Mouse (Mus musculus) MN1 (cell line): ENCODE measurements around the gene Pcsk6.

Experiments used
- DNase-seq: peaks from one replicate; pipeline ENCODE4 v3.0.0-alpha.2; 2016; ENCODE audit warnings: low spot score

The Pcsk6 gene

DNA sequence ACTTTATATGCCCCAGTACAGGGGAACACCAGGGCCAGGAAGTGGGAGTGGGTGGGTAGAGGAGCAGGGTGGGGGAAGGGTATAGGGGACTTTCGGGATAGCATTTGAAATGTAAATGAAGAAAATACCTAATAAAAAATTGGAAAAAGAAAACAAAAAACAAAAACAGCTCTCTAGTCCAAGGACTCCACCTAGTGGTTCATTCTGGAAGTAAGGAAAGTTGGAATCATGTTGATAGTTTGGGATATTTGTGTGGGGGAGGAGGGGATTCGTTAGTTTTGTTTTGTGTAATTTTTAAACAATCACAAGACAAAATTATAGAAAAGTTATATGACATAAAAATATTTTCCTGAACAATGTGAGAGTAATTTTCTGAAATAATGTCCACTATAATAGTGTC is 193.8 kb downstream of the Pcsk6 start:
- peak; percentile 51 for DNase-seq

DNA sequence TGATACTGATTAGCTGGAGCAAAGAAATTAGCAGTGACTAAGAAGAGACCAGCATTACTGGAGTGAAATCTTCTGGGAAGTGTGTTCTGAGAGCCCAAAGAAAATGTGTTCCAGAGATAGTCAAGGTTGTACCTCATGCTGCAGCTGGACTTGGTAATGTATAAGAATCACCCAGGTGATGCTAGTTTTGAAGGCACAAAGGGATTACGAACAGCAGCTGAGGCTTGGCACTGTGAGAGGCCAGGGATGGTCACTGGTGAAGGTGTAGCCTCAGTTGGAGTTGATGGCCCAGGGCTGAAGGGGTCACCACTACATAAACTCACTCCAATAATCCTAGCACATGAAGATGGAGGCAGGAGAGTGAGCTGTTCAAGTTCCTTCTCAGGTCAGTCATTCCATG is 197.2 kb downstream of the Pcsk6 start, which contains the start of gene Snrpa1:
Snrpa1 (plus strand) TSS at position 301 of the 400 bp plus-strand sequence.
- DNase-seq, result no peak

DNA sequence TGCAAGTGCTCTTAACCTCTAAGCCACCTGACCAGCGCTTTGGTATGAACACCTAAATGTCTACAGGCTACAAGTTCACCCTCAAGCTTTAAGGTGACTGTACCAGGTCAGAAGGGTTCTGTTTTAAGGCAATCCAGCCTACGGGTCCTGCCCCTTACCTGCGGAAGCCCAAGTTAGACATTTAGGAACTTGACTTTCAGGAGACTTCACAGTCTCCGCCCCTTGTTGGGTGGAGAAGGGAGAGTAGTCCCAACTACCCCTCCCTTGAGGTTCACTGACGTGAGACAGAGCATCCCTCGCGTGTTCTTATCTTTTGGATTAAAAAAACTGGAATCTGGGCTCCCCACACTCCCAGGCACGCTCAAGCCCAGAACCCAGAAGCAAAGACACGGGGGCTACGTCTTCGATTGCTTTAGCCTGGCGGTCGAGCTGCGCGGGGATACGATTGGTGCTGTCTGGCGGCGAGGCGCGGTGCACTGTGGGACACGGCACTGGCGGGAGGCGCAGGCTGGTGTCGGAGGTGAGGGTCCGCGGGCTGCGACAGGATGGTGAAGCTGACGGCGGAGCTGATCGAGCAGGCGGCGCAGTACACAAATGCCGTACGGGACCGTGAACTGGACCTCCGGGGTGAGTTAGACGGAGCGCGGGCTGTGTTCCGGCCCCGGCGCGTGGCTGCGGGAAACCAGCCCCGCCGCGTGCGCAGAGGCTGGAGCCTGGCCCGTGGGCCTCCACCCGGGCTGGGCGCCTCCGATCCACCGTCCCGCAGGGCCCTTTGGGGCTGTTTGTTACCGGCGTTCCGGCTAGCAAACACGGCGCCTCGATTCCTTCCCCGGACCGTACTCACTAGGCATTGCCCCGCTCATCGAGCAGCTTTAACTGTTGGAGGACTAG is 198.8 kb downstream of the Pcsk6 start:
- DNase-seq, result peak; percentile 85

DNA sequence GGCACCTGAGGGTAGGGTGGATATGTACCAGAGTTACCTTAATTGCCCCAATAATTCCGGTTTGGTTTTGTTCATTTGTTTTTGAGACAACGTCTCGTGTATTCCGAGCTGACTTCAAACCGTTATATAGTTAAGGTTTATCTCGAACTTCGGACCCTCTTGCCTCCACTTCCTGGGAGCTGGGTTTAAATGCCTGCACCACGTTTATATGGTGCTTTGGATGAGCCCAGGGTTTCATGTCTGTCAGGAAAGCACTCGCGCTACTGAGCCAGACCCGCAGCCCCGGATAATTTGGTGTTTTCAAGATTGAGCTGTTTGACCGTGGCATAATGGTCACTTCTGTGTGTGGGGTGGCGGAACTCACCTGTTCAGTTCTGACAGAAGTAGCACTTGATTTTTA is 199.5 kb downstream of the Pcsk6 start:
- no peak for DNase-seq

DNA sequence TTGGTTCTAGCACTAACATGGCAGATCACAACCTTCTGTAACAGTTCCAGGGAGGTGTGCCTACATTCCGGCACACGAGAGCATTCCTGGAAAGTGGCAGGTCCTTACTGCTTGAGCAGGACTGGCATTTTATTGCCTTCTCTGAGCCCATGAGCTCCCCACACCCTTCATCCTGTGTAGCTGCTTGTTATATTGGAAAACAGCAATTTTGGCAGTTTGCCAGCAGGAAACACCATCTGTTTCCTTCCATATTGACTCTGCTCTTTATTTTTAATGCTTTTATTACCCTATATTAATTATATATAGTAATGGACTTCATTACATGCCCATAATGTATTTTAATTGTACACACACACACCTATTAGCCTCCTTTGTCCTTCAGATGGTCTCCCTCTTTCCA is 214.9 kb downstream of the Pcsk6 start:
- peak; percentile 48 for DNase-seq

DNA sequence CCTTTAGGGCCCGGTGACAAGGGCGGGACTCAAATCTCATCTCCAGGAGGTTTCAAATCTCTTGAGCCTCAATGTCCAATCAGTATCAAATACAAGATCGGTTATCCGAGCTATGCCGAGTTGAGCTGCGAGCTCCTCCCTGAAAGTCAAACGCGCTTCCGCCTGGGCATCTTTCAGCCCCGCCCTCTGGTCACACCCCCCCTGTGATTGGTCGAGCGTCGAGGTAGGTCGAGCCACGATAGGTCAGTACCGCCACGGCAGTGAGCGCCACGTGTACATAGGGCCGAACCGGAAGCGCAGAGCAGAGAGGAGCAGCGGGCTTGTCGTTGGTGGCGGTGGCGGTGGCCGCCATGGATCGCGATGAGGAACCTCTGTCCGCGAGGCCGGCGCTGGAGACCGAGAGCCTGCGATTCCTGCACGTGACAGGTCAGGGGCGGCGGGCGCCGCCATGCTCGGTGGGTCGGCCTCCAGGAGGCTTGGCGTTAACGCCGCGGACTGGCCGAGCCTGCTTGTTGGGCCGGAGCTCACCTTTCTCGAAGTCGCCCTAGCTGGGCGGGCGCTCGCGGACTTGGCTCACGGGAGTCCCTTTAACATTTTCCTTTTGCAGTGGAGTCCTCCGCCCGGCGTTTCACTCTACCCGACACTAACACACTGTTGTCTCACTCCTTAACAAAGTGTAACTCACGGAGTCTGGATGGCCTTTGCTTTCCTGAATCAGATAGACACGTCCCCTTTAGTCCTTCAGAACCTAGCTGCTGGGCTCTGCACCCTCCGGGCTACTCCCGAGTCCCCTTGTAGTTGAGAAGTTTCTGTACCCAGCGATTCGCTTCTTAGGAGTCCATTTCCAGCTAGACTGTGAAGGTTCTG is 218.1 kb downstream of the Pcsk6 start, which contains the start of gene Selenos:
Selenos (plus strand) TSS at position 286 of the 867 bp plus-strand sequence.
- DNase-seq, result peak; percentile 96

DNA sequence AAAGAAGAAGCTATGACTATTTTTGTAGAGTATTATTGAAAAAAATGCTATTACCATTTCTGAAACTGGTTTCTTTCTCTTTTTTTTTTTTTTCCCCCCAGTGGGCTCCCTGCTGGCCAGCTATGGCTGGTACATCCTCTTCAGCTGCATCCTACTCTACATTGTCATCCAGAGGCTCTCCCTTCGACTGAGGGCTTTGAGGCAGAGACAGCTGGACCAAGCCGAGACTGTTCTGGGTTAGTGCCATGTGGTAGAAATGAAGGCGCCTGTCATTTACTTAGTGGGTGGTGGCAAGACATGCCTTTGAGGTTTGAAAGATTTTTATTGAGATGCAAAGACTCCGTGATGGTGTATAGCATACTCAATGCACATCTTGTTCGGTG is 218.7 kb downstream of the Pcsk6 start:
- DNase-seq, result peak; percentile 37

DNA sequence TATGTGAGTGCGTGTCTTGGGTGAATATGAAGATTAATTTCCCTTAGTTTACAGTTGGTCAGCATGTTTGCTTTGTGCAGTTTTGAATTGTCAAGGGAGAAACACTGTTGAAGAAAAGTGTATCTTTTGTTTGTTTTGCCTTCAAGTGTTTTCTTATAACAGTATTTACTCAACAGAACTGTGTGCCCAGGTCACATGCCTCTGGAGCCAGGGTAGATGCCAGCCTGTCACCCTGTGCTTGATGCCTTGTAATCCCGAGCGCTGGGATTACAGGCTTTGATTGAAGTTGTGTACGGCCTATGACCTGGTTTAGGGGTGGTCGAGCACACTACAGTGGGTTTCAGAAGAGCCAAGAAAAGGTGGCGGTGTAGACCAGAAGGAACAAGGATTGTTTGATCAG is 222.2 kb downstream of the Pcsk6 start:
- no peak for DNase-seq

DNA sequence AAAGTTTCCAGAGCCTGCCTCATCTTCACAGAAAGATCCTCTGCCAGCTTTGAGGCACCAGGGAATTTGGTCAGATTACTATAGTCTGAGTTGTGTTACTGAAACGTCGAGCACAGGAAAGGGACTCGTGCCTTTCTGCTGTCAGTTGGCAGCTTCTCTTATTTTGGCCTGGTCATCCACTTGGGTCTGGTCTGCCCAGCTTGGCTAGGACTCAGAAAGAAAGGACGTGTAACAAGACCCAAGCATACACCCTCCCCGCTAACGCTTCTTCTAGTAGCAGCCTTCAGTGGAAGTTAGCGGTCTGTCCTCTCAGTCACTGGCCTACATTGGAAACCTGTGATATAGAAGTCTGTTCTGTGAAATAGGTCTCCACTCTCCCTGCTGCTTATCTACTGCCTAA is 223.0 kb downstream of the Pcsk6 start:
- DNase-seq, result no peak

DNA sequence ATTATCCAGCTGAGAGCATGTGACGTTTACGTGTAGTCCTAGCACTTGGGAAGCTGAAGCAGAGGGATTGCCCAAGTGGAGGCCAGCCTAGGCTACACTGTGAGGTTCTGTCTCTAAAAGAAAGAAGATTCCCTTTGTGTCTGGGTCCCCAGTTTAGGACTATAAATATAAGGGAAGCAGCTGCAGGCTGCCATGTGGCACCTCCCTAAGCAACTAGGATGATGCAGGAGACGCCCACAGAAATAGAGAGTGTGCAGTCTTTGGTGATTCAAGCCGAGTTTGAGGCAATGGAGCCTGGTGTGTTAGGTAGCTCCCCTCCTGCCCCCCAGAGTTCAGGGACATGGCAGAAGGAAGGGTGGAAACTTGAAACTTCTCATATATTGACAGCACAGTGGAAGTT is 226.1 kb downstream of the Pcsk6 start:
- DNase-seq, result no peak

DNA sequence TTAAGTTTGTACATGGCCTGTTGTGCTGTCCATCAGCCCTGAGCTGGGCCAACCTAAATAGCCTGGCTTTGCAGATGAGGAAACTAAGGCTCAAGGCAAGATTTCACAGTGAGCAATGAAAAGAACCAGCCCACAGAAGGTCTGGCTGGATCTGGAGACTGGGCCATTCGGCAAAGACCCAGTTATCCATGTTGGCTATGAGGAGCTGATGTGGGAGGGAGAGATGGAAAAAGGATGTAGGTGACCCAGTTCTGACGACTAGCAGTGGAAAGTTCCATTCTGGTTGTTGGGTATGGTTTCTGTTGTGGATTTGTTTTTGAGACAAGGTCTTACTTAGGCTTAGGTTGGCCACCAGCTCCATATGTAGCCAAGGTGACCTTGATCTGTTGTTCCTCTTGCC is 226.5 kb downstream of the Pcsk6 start:
- no peak for DNase-seq

DNA sequence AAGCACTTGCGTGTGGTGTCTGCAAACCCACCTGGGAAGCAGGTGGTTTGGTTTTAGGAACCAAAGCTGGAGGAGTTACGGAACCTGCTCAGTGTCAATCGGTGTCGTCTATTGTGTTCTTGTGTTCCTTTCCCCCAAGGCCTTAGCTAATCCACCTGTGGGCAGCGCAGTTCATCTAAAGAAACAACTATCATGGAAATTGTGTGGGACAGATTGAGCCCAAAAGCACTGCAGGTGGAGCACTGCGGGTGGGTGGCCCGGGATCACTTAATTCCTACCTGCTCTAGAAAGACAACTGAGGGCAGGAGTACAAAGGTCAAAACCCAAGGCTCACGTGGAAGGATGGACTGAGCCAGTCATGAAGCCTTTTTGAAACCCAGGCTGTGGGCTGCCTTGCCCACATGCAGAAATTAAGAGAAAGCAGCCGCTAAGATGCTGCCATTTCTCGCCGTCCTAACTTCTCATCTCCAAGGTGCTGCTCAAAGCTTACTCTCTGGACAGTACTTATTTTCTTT is 229.2 kb downstream of the Pcsk6 start:
- DNase-seq, result no peak

DNA sequence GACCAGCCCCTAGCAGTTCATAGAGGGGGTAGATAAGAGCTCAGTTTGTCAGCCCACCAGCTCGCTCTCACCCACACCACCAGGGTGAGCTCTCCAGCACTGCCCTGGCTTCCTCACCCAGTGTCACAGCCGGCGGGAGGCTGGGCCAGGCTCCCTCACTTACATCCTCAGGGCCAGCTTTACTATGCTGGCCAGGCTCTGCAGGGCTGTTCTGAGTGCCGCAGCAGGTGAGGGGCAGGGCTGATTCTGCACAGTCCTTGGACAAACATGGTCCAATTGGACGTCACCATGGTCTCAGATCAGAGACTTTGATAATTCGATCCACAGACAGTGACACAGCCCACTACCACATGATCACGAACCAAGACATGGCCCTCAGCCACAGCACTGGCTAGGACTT is 230.0 kb downstream of the Pcsk6 start:
- DNase-seq, result no peak

DNA sequence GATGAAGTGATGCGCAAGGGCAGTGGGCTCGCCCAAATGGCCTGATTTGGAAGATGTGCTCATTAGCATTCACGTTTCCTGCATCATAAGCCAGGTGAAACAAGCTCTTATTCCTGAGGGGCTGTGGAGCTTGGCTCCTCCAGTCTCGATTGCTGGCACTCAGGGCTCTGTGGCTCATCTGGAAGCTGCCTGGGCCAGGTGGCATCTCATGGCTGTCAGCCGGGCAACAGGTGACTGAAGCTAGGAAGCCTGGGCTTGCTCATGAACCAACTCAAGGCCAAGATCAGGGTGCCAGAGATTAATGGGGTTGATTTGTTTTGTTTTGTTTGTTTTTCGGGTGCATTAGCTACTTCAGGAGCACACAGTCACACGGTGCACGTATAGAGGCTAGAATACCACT is 231.1 kb downstream of the Pcsk6 start:
- DNase-seq, result no peak

DNA sequence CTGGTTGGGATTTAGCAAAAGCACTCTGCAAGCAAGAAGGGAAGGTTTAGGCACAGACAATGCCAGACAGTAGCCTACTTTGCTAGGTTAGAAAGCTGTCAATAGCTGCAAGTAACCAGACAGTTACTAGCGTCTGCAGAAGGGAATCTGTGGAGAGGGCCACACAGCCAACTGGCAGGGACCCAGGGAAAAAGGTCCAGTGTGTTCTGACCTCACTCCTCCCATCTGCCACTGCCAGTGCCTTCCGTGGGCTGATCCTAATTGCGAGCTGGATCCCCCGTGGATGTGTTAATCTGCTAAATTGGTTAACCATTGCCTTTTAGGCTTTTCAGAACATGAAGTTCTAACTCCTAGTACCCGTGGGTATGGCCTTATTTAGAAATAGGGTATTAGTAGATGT is 232.6 kb downstream of the Pcsk6 start:
- DNase-seq, result peak; percentile 18

DNA sequence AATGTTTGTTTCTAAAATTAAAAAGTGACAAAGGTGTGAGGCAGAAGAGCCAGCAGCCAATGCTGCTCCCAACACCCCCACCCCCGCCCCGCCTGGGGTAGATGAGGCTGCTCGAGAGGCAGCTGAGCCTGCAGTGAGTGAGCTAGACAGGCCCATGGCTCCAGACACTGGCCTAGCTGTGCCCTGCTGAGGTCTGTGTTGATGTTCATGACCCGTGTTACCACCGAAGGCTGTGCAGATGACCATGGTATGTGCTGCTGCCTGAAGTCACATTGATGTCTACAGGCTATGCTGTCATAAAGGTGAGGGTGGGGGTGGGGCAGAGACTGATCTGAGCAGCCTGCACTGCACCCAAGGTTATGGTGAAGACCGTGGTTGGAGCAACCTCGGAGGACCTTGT is 237.3 kb downstream of the Pcsk6 start:
- no peak for DNase-seq
